ENCODE assay signal across 20 mouse cellular contexts in the genomic region with DNA sequence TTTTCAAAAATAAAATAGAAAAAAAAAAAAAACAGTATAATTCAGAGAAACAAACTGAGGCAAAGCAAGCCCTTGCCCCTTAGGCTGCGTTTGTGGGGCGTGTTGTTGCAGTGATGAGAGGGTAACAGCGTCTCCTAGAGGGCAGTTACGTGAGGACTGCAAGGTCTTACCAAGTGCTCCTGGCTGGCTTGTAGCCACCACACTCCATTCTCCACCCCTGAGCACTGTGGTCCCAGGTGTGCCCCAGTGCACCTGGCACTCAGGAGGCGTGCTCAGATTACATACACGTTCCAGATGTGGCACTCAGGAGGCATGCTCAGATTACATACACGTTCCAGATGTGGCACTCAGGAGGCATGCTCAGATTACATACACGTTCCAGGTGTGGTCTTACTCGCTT. TPM values are rescaled to one million over a fixed set of nuclear protein-coding genes. Genes with fewer than 3 reads are reported as not detected.
DNase-seq lines count a peak whose midpoint lies in the region; ATAC-seq and TF ChIP-seq lines count a peak whose summit lies in the region.
"Had no signal": no experiment of that assay in that cellular context is flagged by ENCODE, and none has a peak within 500 bp of the region (broad histone marks: within the 10 kb centered on the region; RNA-seq: fewer than 3 reads in every experiment).

No protein-coding gene starts in this region.

- no peak for TF ChIP-seq EP300 in ES-Bruce4 (IDR thresholded peaks at IDR 0.05; ENCODE audit: insufficient read depth, low read depth, low read length)

- no peak for ATAC-seq in kidney, postnatal 0 days (replicated peaks; ENCODE audit: low FRiP score, low read depth)
- no peak for ATAC-seq in kidney, embryonic 14.5 days (ENCODE audit: low FRiP score, low TSS enrichment)

- H3K4me2 ChIP-seq in kidney, postnatal 0 days (ENCODE audit: low read length): no peak overlapping the region
- no peak overlapping the region for H3K4me2 ChIP-seq in kidney, embryonic 14.5 days (replicated peaks; ENCODE audit: low read depth, low read length)
- H3K4me2 ChIP-seq: heart, embryonic 15.5 days; liver, embryonic 15.5 days; neural tube, embryonic 15.5 days had no signal

- H3K36me3 ChIP-seq in kidney, postnatal 0 days (ENCODE audit: insufficient read depth, low read length): no peaks in the 10 kb centered on the region
- H3K36me3 ChIP-seq in kidney, embryonic 14.5 days (ENCODE audit: control insufficient read depth, insufficient read depth, low read length): no peaks in the 10 kb centered on the region
- H3K36me3 ChIP-seq in ES-Bruce4 (ENCODE audit: control insufficient read depth, insufficient read depth, low read length, poor library complexity, severe bottlenecking): no peaks in the 10 kb centered on the region
- H3K36me3 ChIP-seq in limb, embryonic 10.5 days: no peaks in the 10 kb centered on the region
- H3K36me3 ChIP-seq: heart, embryonic 15.5 days; liver, embryonic 15.5 days; neural tube, embryonic 15.5 days had no signal

- H3K27ac ChIP-seq in kidney, postnatal 0 days: no peak overlapping the region
- no peak overlapping the region for H3K27ac ChIP-seq in kidney, embryonic 14.5 days (ENCODE audit: low read depth, low read length)
- no peak overlapping the region for H3K27ac ChIP-seq in ES-Bruce4 (ENCODE audit: insufficient read depth, low read length)
- H3K27ac ChIP-seq in limb, embryonic 10.5 days: no peak overlapping the region
- H3K27ac ChIP-seq: heart, adult 2 months; heart, embryonic 15.5 days; left cerebral cortex, adult 2 months; liver, embryonic 15.5 days; neural tube, embryonic 15.5 days had no signal

- no peaks in the 10 kb centered on the region for H3K27me3 ChIP-seq in kidney, postnatal 0 days (ENCODE audit: insufficient read depth, low read length)
- no peaks in the 10 kb centered on the region for H3K27me3 ChIP-seq in kidney, embryonic 14.5 days (ENCODE audit: control insufficient read depth, insufficient read depth, low read length)
- no peaks in the 10 kb centered on the region for H3K27me3 ChIP-seq in ES-Bruce4 (ENCODE audit: control insufficient read depth, insufficient read depth, low read length, poor library complexity, severe bottlenecking)
- H3K27me3 ChIP-seq in limb, embryonic 10.5 days (ENCODE audit: low read depth, poor library complexity, severe bottlenecking): no peaks in the 10 kb centered on the region; the same call in 1 of the 2 replicates
- H3K27me3 ChIP-seq: heart, embryonic 15.5 days; neural tube, embryonic 15.5 days had no signal

- DNase-seq in kidney, postnatal 0 days (ENCODE audit: low spot score): no peak
- DNase-seq in ZHBTc4 (ENCODE audit: low read depth, low spot score): peak; percentile 72
- DNase-seq in limb, embryonic 10.5 days (ENCODE audit: low spot score): peak; percentile 60
- DNase-seq in spleen, postnatal 36 days (ENCODE audit: low spot score in 2 of 2): no peak
- DNase-seq in urinary bladder, postnatal 36 days (ENCODE audit: low spot score in 2 of 2): no peak
- no peak for DNase-seq in layer of hippocampus, adult 9-10 months (ENCODE audit: low spot score)
- DNase-seq: adrenal gland, adult 8-10 months; cerebellum, postnatal 25 days; heart, adult 2 months; kidney, postnatal 14 days; midbrain, embryonic 14.5 days; right cerebral cortex, postnatal 25 days; thymus, postnatal 36 days had no signal

- peak; percentile 11; the same call in 1 of the 2 replicates for TF ChIP-seq CTCF in kidney, postnatal 0 days (IDR thresholded peaks at IDR 0.05; ENCODE audit: low read depth)
- peak; percentile 85 for TF ChIP-seq CTCF in ES-Bruce4 (IDR thresholded peaks at IDR 0.05; ENCODE audit: low read depth, low read length)

- H3K4me1 ChIP-seq in kidney, postnatal 0 days (replicated peaks; ENCODE audit: insufficient read depth, low read length): no peaks in the 10 kb centered on the region
- H3K4me1 ChIP-seq in kidney, embryonic 14.5 days (ENCODE audit: control insufficient read depth, insufficient read depth, low read length): no peaks in the 10 kb centered on the region
- H3K4me1 ChIP-seq in ES-Bruce4 (ENCODE audit: control insufficient read depth, insufficient read depth, low read length): peaks cover 4% of the 10 kb centered on the region
- peaks cover 46% of the 10 kb centered on the region for H3K4me1 ChIP-seq in limb, embryonic 10.5 days
- H3K4me1 ChIP-seq: neural tube, embryonic 15.5 days had no signal

- no peak for TF ChIP-seq POLR2A in ES-Bruce4 (IDR thresholded peaks at IDR 0.05; ENCODE audit: insufficient read depth, low read length)

- no peaks in the 10 kb centered on the region for H3K9me3 ChIP-seq in kidney, postnatal 0 days (replicated peaks; ENCODE audit: low read length)
- H3K9me3 ChIP-seq in kidney, embryonic 14.5 days (ENCODE audit: control insufficient read depth, low read length): no peaks in the 10 kb centered on the region
- H3K9me3 ChIP-seq in ES-Bruce4 (replicated peaks; ENCODE audit: control insufficient read depth, insufficient read depth, low read length, poor library complexity, severe bottlenecking): no peaks in the 10 kb centered on the region
- H3K9me3 ChIP-seq in limb, embryonic 10.5 days (replicated peaks): no peaks in the 10 kb centered on the region
- H3K9me3 ChIP-seq: heart, embryonic 15.5 days; liver, embryonic 15.5 days; neural tube, embryonic 15.5 days had no signal

- 63% methylated on average over 9 of the region's 9 CpGs for WGBS in kidney, postnatal 0 days
- WGBS in kidney, embryonic 14.5 days: 61% methylated on average over 9 of the region's 9 CpGs
- 48% methylated on average over 9 of the region's 9 CpGs for WGBS in limb, embryonic 10.5 days

- no peak overlapping the region for H3K9ac ChIP-seq in kidney, postnatal 0 days (ENCODE audit: low read depth, low read length)
- no peak overlapping the region for H3K9ac ChIP-seq in kidney, embryonic 14.5 days (ENCODE audit: low read depth, low read length)
- H3K9ac ChIP-seq in ES-Bruce4 (ENCODE audit: low read depth, poor library complexity, severe bottlenecking): no peak overlapping the region
- H3K9ac ChIP-seq: heart, embryonic 15.5 days; liver, embryonic 15.5 days; neural tube, embryonic 15.5 days had no signal

- no peak overlapping the region for H3K4me3 ChIP-seq in kidney, postnatal 0 days (replicated peaks; ENCODE audit: low read depth, low read length)
- no peak overlapping the region for H3K4me3 ChIP-seq in kidney, embryonic 14.5 days (ENCODE audit: low read length)
- no peak overlapping the region for H3K4me3 ChIP-seq in ES-Bruce4 (ENCODE audit: low read depth, low read length)
- H3K4me3 ChIP-seq in limb, embryonic 10.5 days: no peak overlapping the region
- H3K4me3 ChIP-seq: heart, adult 2 months; heart, embryonic 15.5 days; left cerebral cortex, adult 2 months; liver, embryonic 15.5 days; myocyte; neural tube, embryonic 15.5 days had no signal

RNA-seq across cellular contexts. Expression of a gene that starts 7.2 kb away (rescaled TPM):
- 7.9 and 8.6 TPM in 2 replicates for polyA plus RNA-seq in kidney, postnatal 0 days (2015; fragmentation: Nextera tagmentation; extraction: Ambion mirVana)
- 11.7 and 14.8 TPM in 2 replicates for polyA plus RNA-seq in kidney, embryonic 14.5 days (2014; fragmentation: Nextera tagmentation; extraction: Ambion mirVana)
- 22.0 and 24.7 TPM in 2 replicates for polyA plus RNA-seq in ES-Bruce4 (2011; ENCODE audit: insufficient read depth, insufficient read length, low read depth, missing spikeins)
- polyA plus RNA-seq in limb, embryonic 10.5 days (2016; fragmentation: Nextera tagmentation; extraction: Ambion mirVana): 8.8 and 10.1 TPM in 2 replicates

Comparison
In these comparisons a context has a peak if more than half of its experiments do, and no peak if none do; other contexts are left out.
1. DNase-seq: peak in ZHBTc4 (single experiment) and limb, embryonic 10.5 days (single experiment); none in kidney, postnatal 0 days (single experiment), spleen, postnatal 36 days (0 of 2), urinary bladder, postnatal 36 days (0 of 2) and layer of hippocampus, adult 9-10 months (single experiment).